Mouse (Mus musculus): ENCODE measurements around the gene Tspan18. TPM values are rescaled to one million over a fixed set of nuclear protein-coding genes. Genes with fewer than 3 reads are reported as not detected.

Tspan18 gene
- polyA plus RNA-seq, 1 experiment from 2014 or later = 23.0 TPM

DNA sequence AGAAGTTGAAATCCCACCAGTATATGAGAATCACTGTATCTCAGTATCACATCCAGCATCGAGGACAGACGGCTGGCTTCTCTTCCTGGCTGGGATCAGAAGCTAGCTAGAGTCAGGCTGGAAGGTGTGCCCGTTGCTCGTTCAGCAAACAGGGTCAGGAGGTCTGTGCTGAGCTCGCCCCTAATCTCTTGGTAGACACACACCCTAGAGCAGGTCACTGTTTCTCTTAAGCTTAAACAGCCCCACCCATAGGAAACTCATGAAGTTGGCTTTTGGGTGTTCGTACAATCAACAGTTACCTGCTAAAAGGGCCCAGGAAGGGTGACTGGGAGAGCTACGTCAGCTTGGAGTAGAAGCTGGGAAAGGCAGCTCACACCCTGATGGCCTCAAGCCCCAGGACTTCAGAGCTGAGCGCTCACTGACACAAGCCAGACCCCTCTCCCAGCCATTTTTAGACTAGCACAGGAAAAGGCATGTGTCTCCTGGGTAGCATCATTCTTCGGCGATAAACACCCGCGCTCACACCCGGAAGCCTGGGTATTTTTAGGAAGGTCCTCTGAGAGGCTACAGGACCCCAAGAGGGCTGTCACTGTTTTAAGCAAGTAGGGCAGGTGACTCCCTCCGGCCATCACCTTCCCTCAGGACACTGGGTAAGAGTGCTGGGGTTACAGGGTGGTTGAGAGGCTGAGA lies 24.4 kb downstream of the Tspan18 start:
- H3K4me3 ChIP-seq (replicated peaks) = no peak overlapping the region
- no peaks in the 10 kb centered on the region for H3K9me3 ChIP-seq
- no peak overlapping the region for H3K4me2 ChIP-seq (replicated peaks)
- H3K27ac ChIP-seq = peak overlapping the region; percentile 49
- H3K27me3 ChIP-seq (replicated peaks) = no peaks in the 10 kb centered on the region
- WGBS = 35% methylated on average over 14 of the region's 14 CpGs
- no peak overlapping the region for H3K9ac ChIP-seq
- H3K4me1 ChIP-seq (replicated peaks) = peaks cover 36% of the 10 kb centered on the region
- peak; percentile 52 for ATAC-seq
- no peaks in the 10 kb centered on the region for H3K36me3 ChIP-seq

GRCm38 (mm10) chr2:93306898-93307297 lies 27.4 kb downstream of the Tspan18 start:
- H3K9ac ChIP-seq = no peak overlapping the region
- ATAC-seq = no peak
- H3K4me2 ChIP-seq (replicated peaks) = no peak overlapping the region
- H3K36me3 ChIP-seq = no peaks in the 10 kb centered on the region
- peaks cover 33% of the 10 kb centered on the region for H3K4me1 ChIP-seq (replicated peaks)
- H3K9me3 ChIP-seq = no peaks in the 10 kb centered on the region
- no peak overlapping the region for H3K27ac ChIP-seq
- WGBS = 81% methylated on average over 4 of the region's 4 CpGs
- no peaks in the 10 kb centered on the region for H3K27me3 ChIP-seq (replicated peaks)
- no peak overlapping the region for H3K4me3 ChIP-seq (replicated peaks)

DNA sequence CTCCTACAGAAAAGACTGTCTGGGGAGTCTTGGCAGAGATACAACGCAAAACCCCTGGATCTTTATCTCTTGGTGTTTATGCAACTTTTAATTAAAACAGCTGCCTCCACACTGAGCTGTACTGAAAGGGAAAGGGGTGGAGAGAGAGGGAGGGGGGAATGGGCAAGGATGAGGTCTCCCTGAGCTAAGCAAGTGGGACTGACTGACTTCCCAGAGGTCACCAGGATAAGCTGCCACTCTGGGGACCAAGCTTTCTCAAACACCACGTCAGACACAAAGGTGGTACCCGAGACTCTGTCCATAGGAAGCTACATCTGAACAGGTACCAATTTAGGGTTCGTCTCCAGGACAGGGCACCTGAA lies 30.1 kb downstream of the Tspan18 start:
- ATAC-seq = peak; percentile 52; the same call in 1 of the 2 replicates
- Histone ChIP-seq H3K9ac (no peak overlapping the region), H3K9me3 (no peaks in the 10 kb centered on the region), H3K4me2 (replicated peaks) (0 out of 2 replicates have a peak overlapping the region, but pooled peaks have one; percentile 3), H3K4me3 (replicated peaks) (no peak overlapping the region), H3K4me1 (replicated peaks) (peaks cover 19% of the 10 kb centered on the region), H3K36me3 (no peaks in the 10 kb centered on the region), H3K27me3 (replicated peaks) (no peaks in the 10 kb centered on the region), H3K27ac (peak overlapping the region; percentile 68)
- 72% methylated on average over 4 of the region's 4 CpGs for WGBS

DNA sequence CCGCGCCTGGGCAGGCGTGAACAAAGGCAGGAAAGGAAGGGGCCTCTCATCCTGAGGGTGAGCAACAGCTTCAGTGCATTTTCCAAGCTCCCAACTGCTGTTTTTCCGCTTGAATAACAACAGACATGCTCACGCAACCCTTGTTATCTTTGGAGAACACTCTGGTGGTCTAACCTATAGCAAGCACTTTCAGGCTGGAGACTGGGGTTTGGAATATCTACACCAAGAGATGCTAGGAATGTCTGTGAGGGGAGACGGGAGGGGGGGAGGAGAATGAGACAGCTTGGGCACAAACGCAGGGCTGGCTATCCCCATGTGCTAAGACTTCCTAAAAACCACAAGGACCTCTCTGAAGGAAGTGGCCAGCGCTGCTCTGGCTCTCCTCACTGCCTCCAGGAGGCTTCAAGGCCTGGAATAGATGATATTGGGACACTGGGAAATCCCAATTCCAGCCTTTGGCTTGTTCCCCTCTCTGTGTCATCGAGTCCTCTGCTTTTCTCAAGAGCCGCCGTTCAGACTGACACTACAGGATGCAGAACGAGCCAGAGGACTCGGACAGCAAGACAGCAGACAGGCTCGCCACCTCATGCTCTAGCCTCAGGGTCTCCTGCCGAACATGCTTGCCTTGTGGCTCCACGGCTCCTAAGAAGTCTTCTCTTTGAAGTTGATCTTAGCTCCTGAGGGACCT lies 30.6 kb downstream of the Tspan18 start:
- H3K27ac ChIP-seq = peak overlapping the region; percentile 68
- H3K4me1 ChIP-seq (replicated peaks) = peaks cover 16% of the 10 kb centered on the region
- no peaks in the 10 kb centered on the region for H3K27me3 ChIP-seq (replicated peaks)
- no peak overlapping the region for H3K9ac ChIP-seq
- WGBS = 47% methylated on average over 16 of the region's 16 CpGs
- H3K4me3 ChIP-seq (replicated peaks) = no peak overlapping the region
- H3K9me3 ChIP-seq = no peaks in the 10 kb centered on the region
- ATAC-seq = peak; percentile 51; the same call in 1 of the 2 replicates
- H3K36me3 ChIP-seq = no peaks in the 10 kb centered on the region
- H3K4me2 ChIP-seq (replicated peaks) = 0 out of 2 replicates have a peak overlapping the region, but pooled peaks have one; percentile 3

GRCm38 (mm10) chr2:93303260-93303584 lies 31.1 kb downstream of the Tspan18 start:
- ATAC-seq = no peak
- H3K36me3 ChIP-seq = no peaks in the 10 kb centered on the region

GRCm38 (mm10) chr2:93297656-93298055 lies 36.6 kb downstream of the Tspan18 start:
- no peaks in the 10 kb centered on the region for H3K27me3 ChIP-seq (replicated peaks)
- H3K9me3 ChIP-seq = no peaks in the 10 kb centered on the region
- H3K4me3 ChIP-seq (replicated peaks) = no peak overlapping the region
- 0 out of 2 replicates have a peak, but pooled peaks cover 2% of the 10 kb centered on the region for H3K4me1 ChIP-seq (replicated peaks)
- no peak overlapping the region for H3K4me2 ChIP-seq (replicated peaks)
- ATAC-seq = no peak
- no peaks in the 10 kb centered on the region for H3K36me3 ChIP-seq
- H3K27ac ChIP-seq = no peak overlapping the region
- WGBS = 48% methylated on average over 3 of the region's 3 CpGs
- no peak overlapping the region for H3K9ac ChIP-seq

More at GRCm38 (mm10) chr2:93303260-93303584, 31.1 kb downstream of the Tspan18 start:
- H3K4me3 ChIP-seq (replicated peaks) = no peak overlapping the region
- H3K4me2 ChIP-seq (replicated peaks) = no peak overlapping the region
- no peaks in the 10 kb centered on the region for H3K9me3 ChIP-seq
- no peak overlapping the region for H3K9ac ChIP-seq
- peaks cover 18% of the 10 kb centered on the region for H3K4me1 ChIP-seq (replicated peaks)
- H3K27me3 ChIP-seq (replicated peaks) = no peaks in the 10 kb centered on the region
- no peak overlapping the region for H3K27ac ChIP-seq
- WGBS = 62% methylated on average over 5 of the region's 5 CpGs

DNA sequence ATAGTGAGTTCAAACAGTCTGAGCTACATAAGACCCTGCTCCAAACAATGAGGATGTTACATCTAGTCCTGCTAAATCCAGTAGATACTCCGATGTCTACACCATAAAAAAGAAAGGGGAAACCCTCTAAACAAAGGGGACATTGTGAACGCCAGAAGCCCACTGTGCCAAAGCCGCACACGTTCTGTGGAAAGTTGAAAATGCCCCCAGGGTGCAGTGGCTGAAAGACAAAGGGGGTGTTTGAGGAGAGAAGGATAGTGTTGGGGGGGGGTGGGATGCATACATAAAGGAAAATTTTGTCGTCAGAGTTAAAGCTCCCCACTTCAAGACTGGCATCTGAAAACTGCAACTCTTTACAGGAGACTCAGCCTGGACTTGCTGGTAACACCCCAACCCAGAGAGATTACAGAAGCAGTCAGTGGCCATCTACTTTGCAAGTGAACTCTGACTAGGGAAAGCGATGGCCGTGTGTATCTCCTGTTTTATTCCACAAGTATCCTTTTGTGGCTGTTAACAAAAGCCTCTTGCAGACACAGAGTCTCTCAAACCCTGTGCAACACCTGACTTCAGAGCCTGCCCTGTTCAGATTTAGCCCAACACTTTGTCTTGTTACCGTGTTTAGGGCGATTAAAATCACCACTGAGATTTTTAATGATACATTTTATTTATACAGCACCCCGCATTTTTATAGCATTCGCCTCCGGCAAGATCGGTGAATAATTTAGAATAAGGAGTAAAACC lies 42.9 kb downstream of the Tspan18 start:
- Histone ChIP-seq H3K36me3 (no peaks in the 10 kb centered on the region), H3K4me3 (replicated peaks) (no peak overlapping the region), H3K4me1 (replicated peaks) (peaks cover 28% of the 10 kb centered on the region), H3K27me3 (replicated peaks) (no peaks in the 10 kb centered on the region), H3K4me2 (replicated peaks) (no peak overlapping the region), H3K27ac (no peak overlapping the region), H3K9me3 (no peaks in the 10 kb centered on the region), H3K9ac (no peak overlapping the region)
- no peak for ATAC-seq
- 77% methylated on average over 13 of the region's 13 CpGs for WGBS

- no peaks in the 10 kb centered on the region for H3K36me3 ChIP-seq
- H3K9ac ChIP-seq = no peak overlapping the region
- WGBS = 45% methylated on average over 7 of the region's 7 CpGs
- H3K4me1 ChIP-seq (replicated peaks) = peaks cover 34% of the 10 kb centered on the region
- H3K4me3 ChIP-seq (replicated peaks) = no peak overlapping the region
- H3K4me2 ChIP-seq (replicated peaks) = no peak overlapping the region
- no peaks in the 10 kb centered on the region for H3K27me3 ChIP-seq (replicated peaks)
- no peak overlapping the region for H3K27ac ChIP-seq
- no peaks in the 10 kb centered on the region for H3K9me3 ChIP-seq
- ATAC-seq = no peak
These were observed 43.8 kb downstream of the Tspan18 start for GRCm38 (mm10) chr2:93290345-93291118.

- WGBS = 63% methylated on average over 10 of the region's 10 CpGs
- H3K9me3 ChIP-seq = no peaks in the 10 kb centered on the region
These were observed 45.1 kb downstream of the Tspan18 start for GRCm38 (mm10) chr2:93289161-93289560.

GRCm38 (mm10) chr2:93287348-93287747 lies 47.0 kb downstream of the Tspan18 start:
- Histone ChIP-seq H3K9ac (no peak overlapping the region), H3K36me3 (no peaks in the 10 kb centered on the region), H3K9me3 (no peaks in the 10 kb centered on the region), H3K4me1 (replicated peaks) (peaks cover 58% of the 10 kb centered on the region), H3K4me2 (replicated peaks) (no peak overlapping the region), H3K27ac (no peak overlapping the region; the same call in 1 of the 2 replicates), H3K4me3 (replicated peaks) (no peak overlapping the region), H3K27me3 (replicated peaks) (no peaks in the 10 kb centered on the region)
- 52% methylated on average over 4 of the region's 4 CpGs for WGBS
- no peak for ATAC-seq

More at GRCm38 (mm10) chr2:93289161-93289560, 45.1 kb downstream of the Tspan18 start:
- no peak overlapping the region for H3K9ac ChIP-seq
- peaks cover 39% of the 10 kb centered on the region for H3K4me1 ChIP-seq (replicated peaks)
- H3K4me3 ChIP-seq (replicated peaks) = no peak overlapping the region
- H3K27ac ChIP-seq = no peak overlapping the region
- H3K4me2 ChIP-seq (replicated peaks) = no peak overlapping the region
- no peaks in the 10 kb centered on the region for H3K36me3 ChIP-seq
- H3K27me3 ChIP-seq (replicated peaks) = no peaks in the 10 kb centered on the region
- ATAC-seq = no peak

DNA sequence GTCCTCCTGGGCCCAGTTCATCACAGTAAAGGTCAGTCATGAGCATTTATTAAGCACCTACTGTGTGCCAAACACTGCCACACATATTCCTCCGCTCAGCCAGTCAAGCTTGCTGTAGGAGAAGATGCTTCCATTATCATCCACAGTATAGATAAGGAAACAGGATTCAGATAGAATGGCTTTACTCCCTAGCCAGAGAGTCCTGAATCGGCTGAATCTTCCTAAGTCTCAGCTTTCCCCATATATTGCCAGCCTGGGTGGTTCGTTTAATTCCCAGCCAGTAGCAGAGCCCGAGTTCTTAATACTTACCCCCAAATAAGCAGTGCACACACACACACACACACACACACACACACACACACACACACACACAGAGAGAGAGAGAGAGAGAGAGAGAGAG lies 47.6 kb downstream of the Tspan18 start:
- Histone ChIP-seq H3K4me2 (replicated peaks) (no peak overlapping the region), H3K36me3 (no peaks in the 10 kb centered on the region), H3K27me3 (replicated peaks) (no peaks in the 10 kb centered on the region), H3K4me3 (replicated peaks) (no peak overlapping the region), H3K9me3 (no peaks in the 10 kb centered on the region), H3K27ac (no peak overlapping the region), H3K9ac (no peak overlapping the region), H3K4me1 (replicated peaks) (peaks cover 62% of the 10 kb centered on the region)
- WGBS = 39% methylated on average over 4 of the region's 4 CpGs
- ATAC-seq = no peak

DNA sequence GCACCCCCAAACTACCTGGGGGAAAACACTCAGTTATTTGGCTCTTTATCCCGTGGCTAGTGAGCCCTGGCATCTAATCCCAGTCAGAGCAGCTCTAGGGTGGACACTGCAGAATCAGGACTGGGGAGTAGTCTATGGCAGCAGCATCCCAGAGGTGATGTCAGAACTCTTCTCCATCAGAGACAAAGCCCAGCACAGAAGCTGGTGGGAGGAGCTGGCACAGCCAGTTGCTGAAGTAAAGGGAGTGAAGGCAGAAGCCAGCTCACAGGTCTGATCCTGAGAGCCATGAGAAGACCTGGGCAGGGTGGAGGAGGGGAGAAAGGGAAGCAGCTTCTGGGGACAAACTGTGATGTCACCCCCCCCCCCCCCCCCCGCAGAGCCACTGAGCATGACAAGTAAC lies 48.0 kb downstream of the Tspan18 start:
- H3K4me2 ChIP-seq (replicated peaks) = no peak overlapping the region
- no peaks in the 10 kb centered on the region for H3K9me3 ChIP-seq
- no peak for ATAC-seq
- WGBS = 45% methylated on average over 1 of the region's 2 CpGs
- H3K9ac ChIP-seq = no peak overlapping the region
- no peak overlapping the region for H3K4me3 ChIP-seq (replicated peaks)
- no peaks in the 10 kb centered on the region for H3K36me3 ChIP-seq
- peaks cover 62% of the 10 kb centered on the region for H3K4me1 ChIP-seq (replicated peaks)
- no peaks in the 10 kb centered on the region for H3K27me3 ChIP-seq (replicated peaks)
- peak overlapping the region; percentile 18; the same call in 1 of the 2 replicates for H3K27ac ChIP-seq
